Mouse (Mus musculus): Measurements from ENCODE around the gene Grid2.

The Grid2 gene

DNA sequence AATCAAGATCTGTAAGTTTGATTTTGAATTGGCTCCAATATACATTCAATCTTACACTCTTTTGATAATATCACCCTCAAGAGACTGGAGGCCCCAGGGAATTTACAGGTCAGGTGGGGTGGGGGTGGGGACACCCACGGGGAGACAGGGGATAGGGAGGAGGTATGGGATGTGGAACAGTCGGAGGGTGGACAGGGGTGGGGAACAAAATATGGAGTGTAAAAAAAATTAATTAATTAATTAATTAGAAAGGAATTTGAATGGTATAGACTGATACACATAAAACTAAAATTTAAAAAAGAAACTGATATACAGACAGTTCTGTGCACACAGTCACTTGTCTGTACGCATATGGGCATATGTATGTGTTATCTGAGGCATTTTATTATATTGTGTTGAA is 380.3 kb downstream of the Grid2 start:
- no peak for DNase-seq (ENCODE audit: low spot score)

DNA sequence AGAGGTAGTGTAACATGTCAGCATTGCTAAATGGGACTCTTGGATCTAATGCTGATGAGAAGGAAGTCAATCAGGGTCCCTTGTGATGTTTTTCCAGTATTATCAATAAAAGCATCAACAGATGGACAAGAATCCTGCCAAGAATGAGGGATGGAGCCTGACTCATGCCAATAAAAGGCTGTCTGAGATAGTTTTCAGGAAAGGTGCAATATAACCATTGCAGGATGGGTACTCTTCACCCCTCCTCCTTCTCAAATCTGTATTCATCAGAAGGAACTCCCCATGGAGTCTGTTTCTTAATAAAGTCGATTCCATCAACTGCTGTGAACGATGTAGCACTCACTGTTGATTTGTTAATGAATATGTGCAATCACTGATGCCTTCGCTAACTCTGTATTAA is 403.7 kb downstream of the Grid2 start:
- no peak for DNase-seq (ENCODE audit: low spot score)

DNA sequence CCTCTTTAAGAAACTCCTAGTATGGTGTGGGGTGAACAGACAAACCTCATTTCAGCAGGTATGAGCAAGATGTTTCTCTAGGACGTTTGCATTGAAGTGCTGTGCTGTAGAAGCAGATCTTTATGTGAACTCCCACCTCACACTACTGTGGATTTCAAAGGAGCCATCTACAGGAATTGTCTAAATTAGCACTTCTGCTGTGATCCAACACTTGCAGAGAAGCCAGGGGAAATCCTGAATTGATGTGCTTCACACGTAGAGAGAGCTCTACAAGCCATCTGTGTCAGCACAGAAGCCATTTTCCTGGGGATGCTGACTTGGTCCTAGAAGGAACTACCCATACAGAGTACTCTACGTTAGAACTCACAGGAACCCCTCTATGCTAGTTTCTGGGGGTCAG is 430.0 kb downstream of the Grid2 start:
- DNase-seq (ENCODE audit: low spot score) = no peak

GRCm38 (mm10) chr6:63701684-63702083 is 446.0 kb downstream of the Grid2 start:
- DNase-seq (ENCODE audit: low spot score) = no peak

- no peak for DNase-seq (ENCODE audit: low spot score)
Observed at GRCm38 (mm10) chr6:63733740-63734139, 478.1 kb downstream of the Grid2 start.

- no peak for DNase-seq (ENCODE audit: low spot score)
Observed at GRCm38 (mm10) chr6:63762535-63762934, 506.9 kb downstream of the Grid2 start.

DNA sequence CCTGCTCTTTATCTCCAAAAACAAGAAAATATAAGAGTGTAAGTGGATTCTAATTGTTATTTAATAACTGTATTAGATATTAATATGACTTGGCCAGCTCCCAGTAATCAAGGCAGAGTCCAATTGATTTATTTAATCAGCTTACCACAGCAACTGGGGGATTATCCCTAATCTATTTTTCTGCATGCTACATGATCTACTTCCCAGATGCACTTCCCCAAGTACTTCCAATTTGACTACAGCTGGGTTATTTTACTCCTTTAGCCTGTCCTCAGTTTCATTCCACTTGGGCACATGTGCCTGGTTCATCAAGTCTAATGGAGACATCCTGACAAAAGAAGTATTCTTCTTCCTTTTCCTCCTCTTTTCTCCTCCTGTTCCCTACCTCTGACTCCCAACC is 539.0 kb downstream of the Grid2 start:
- no peak for DNase-seq (ENCODE audit: low spot score)

GRCm38 (mm10) chr6:63820236-63820635 is 564.6 kb downstream of the Grid2 start:
- no peak for DNase-seq (ENCODE audit: low spot score)

GRCm38 (mm10) chr6:63862628-63863027 is 607.0 kb downstream of the Grid2 start:
- no peak for DNase-seq (ENCODE audit: low spot score)

DNA sequence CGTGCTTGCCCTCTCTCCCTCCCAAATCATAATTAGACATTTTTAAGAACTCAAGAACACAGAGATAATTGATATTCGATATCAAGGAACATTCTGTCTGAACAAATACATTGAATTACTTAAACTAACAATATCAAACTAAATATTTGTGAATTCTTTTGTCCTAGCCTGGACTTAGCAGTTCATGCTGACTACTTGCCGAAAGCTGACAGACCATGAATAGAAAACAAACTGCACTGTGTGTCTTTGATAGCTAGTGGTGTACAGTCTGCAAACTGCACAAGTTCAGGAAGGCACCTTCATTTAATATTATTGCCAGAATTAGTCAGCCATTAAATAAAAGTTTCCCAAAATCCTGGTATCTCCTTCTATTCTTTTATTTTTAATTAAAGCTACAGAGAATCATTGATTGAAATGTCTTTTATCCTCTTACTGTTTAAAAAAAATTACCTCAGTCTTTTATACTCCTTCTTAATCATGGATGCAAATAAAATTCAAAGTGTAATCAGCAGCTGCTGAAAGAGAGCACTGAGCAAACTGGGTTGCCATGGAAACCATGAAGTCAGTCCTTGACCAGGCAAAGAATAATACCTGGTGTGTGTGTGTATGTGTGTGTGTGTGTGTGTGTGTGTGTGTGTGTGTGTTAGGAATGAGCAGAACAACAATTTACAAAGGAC is 621.5 kb downstream of the Grid2 start:
- DNase-seq (ENCODE audit: low spot score) = no peak

DNA sequence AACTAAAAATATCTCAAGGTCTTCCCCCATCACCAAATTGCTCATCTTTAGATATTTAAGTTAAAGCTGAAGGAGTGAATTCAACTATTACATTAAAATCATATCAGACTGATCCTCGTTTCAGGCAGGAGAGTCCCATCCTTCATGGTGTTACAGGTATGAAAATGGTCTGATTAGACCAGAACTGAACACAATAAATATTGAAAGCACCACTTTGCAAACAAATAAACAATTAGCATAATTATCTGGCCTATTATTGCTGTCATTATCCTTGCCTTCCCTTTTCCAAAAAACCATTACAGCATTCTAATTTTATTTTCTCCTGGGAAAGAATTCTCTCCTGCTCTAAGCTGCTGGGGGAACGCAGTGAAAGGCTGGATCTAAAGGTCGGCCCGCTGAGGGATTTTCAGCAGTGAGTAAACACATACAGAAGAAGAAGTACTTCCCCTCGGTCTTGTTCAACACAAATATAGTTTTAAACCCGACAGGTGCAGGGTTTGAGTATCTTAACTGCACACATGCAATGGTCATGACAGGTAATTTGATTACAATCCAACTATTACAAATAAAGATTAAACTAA is 622.2 kb downstream of the Grid2 start:
- DNase-seq (ENCODE audit: low spot score) = no peak

DNA sequence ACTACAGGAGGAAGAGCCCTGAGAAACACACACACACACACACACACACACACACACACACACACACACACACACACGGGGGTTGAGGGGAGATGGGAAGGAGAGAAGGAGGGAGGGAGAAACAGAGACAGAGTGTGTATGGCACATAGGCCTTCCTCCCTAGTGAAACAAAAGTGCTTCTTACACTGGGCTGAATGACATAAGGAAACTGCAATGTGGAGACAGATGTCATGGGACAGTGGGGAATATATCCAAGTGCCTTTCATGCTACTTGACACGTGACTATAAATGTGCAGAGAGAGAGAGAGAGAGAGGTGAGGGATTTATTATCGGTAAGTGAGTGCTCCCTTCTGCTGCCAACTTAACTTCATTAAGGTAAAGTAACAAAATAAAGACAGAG is 639.0 kb downstream of the Grid2 start:
- no peak for DNase-seq (ENCODE audit: low spot score)

DNA sequence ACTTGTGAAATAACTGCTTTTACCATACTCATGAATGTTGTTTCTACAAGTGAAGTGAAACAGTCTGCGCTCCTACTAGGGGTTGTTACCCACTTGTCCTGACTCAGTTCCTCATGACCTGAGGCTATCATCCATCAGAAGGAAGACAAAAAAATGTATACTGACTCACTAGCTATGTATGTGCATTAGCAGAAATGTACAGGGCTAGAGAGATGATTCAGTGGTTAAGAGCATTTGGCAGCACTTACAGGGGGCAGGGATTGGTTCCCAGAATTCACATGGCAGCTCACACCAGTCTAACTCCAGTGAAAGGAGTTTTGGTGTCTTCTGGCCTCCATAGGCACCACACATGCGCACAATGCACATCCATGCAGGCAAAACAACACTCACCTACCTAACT is 642.5 kb downstream of the Grid2 start:
- no peak for DNase-seq (ENCODE audit: low spot score)

- no peak for DNase-seq (ENCODE audit: low spot score)
Observed at GRCm38 (mm10) chr6:63917035-63917570, 661.4 kb downstream of the Grid2 start.

DNA sequence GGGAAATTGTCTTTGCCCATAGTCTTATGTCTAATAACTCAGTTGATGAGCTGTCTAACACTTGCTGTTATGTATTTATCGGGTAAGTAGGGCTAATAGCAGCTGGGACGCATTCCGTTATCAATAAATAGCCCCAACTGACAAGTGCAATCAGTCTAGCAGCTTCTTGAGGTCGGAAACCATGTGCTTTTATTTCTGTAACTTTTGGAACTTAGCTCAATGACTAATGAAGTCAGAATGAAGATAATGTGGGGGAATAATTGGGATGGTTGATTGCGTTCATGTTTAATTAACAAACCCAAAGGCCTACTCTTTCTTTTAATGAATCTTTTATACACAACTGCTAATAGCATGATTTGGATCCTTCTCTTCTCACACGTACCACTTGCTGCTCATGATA is 666.3 kb downstream of the Grid2 start:
- DNase-seq (ENCODE audit: low spot score) = no peak

DNA sequence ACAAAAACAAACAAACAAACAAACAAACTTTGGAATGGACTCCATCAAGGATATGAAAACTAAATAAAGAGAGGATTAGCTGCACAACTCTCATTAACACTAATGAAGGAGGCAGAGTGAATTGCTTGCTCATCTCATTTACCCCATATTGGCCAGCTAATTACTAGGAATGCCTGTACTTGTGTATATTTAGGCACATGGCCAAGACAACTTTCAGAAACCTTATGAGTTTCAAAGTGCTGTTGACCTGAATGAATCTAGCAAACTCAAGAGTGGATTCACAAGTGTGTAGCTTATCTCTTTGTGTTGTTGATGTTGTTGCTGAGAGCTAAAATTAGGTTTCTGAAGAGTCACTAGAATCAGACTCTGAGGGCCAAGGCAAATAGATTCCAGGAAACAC is 675.5 kb downstream of the Grid2 start:
- no peak for DNase-seq (ENCODE audit: low spot score)

GRCm38 (mm10) chr6:63946721-63947120 is 691.0 kb downstream of the Grid2 start:
- DNase-seq (ENCODE audit: low spot score) = peak; percentile 21

- DNase-seq (ENCODE audit: low spot score) = no peak
Observed at GRCm38 (mm10) chr6:63963789-63964188, 708.1 kb downstream of the Grid2 start.

GRCm38 (mm10) chr6:63964269-63964668 is 708.6 kb downstream of the Grid2 start:
- peak; percentile 7 for DNase-seq (ENCODE audit: low spot score)

DNA sequence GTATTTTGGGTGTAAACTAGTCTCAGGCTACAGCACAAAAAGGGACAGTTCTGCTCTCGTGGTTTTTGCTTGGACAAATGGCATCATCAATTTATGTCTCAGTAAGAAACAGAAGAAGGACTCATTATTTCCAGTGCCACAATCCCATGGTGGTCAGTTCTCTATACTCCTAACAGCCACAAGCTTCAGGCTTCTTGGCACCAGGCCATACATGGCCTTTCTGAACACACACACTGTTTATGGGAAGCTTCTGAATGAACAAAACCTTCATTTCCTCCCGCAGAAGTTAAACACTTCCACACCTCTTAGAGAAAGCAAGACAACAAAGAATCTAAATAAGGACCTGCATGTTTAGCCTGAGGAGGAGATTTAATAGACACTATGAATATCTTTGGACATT is 709.1 kb downstream of the Grid2 start:
- DNase-seq (ENCODE audit: low spot score) = no peak

- no peak for DNase-seq (ENCODE audit: low spot score)
Observed at GRCm38 (mm10) chr6:64046084-64046483, 790.4 kb downstream of the Grid2 start.

GRCm38 (mm10) chr6:64046732-64047131 is 791.1 kb downstream of the Grid2 start:
- DNase-seq (ENCODE audit: low spot score) = no peak

- DNase-seq (ENCODE audit: low spot score) = no peak
Observed at GRCm38 (mm10) chr6:64047950-64048349, 792.3 kb downstream of the Grid2 start.

GRCm38 (mm10) chr6:64063858-64064257 is 808.2 kb downstream of the Grid2 start:
- no peak for DNase-seq (ENCODE audit: low spot score)
